Mouse (Mus musculus): ENCODE results near the gene Trcg1.
"Not testable (repeated sequence)": the region's sequence is repeated elsewhere in the genome, so short reads cannot be mapped to it uniquely, and the experiment has no call there.

Gene Trcg1

GRCm38 (mm10) chr9:57236256-57236655 lies at the start of gene Trcg1:
TSS of gene Trcg1 (plus strand) at chr9:57236556.
- in situ Hi-C loops (cut with MseI, MboI): no loop called here

DNA sequence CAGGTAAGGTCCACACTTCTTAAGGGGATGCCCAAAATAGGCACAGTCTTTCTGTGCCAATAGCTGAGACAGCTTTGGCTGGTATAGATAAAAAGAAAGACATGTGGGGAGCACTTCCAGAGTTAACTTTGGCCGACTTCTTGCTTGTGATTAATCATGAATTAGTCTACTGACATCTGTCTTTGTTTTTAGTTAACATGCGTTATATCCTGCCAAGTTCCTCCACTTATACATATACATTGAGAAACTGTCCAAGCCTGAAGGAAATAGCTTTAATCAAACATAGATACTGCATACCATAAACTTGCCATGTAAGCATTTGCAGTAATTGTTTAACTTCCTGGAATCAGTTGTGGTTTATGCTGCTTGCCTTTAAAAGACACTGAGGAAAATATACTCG lies 39.6 kb upstream of the Trcg1 start:
- in situ Hi-C loops (cut with MseI, MboI): no loop called here

DNA sequence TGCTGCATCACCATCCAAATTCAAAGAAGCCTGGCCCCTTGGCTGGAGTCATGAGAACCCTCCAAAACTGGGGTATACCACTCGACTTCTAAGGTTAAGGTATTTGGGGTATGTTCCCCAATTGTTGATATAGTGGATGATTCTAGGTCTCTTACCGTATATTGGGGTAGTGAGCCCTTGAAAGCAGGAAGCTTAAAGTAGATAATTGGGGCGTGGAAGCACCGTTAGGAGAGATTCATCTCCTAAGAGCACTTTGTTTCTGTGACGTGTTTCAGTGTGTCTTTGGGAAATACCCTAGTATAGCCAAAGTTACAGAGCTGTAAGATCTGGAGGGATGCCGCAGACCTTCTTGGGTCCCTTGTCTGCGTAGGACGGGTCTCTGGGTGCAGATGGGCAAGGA lies 38.9 kb upstream of the Trcg1 start:
- in situ Hi-C loops (cut with MseI, MboI): no loop called here

- in situ Hi-C loops (cut with MseI, MboI): no loop called here
Observed at GRCm38 (mm10) chr9:57202981-57203380, 33.4 kb upstream of the Trcg1 start.

DNA sequence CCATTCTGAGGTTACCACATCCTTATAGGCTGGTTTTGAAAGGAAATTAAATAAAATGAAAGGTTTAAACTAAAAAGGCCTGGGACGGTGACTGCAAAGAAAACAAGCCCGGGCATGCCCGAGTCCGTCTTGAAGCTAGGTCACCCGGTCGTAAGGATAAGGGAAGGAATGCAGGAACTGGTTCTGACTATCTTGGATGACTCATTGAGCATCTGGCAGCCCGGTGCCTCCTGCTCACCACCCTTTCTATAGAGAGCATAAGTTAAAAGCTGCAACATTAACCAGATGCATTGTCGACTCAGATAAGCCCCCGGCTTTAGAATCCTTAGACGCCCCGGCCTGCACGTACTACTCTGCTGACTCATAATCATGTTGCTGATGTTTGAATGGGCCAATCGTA lies 32.8 kb upstream of the Trcg1 start:
- in situ Hi-C loops (cut with MseI, MboI): not testable (repeated sequence)

GRCm38 (mm10) chr9:57206896-57207295 lies 29.5 kb upstream of the Trcg1 start:
- in situ Hi-C loops (cut with MseI, MboI): no loop called here

GRCm38 (mm10) chr9:57209316-57209715 lies 27.0 kb upstream of the Trcg1 start:
- in situ Hi-C loops (cut with MseI, MboI): no loop called here

- in situ Hi-C loops (cut with MseI, MboI): no loop called here
Observed at GRCm38 (mm10) chr9:57212448-57213222, 23.7 kb upstream of the Trcg1 start.

- in situ Hi-C loops (cut with MseI, MboI): no loop called here
Observed at GRCm38 (mm10) chr9:57214500-57214899, 21.9 kb upstream of the Trcg1 start.

DNA sequence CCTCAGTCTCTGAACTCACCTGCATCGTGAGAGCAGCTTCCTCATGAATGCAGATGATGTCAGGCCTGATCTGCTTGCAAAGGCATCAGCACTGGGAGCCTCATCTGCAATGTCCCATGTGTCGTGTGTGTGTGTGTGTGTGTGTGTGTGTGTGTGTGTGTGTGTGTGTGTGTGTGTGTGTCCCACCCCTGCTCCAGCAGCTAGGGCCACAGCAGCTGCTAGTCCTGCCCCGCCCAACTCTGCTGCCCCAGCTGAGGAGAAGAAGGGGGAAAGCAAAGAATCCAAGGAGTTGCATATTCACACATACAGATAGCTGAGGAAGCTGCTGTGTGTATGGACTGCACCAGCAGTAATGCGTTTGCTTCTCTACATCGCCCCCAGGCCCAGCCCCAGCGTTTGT lies 19.1 kb upstream of the Trcg1 start:
- in situ Hi-C loops (cut with MseI, MboI): no loop called here

- in situ Hi-C loops (cut with MseI, MboI): no loop called here
Observed at GRCm38 (mm10) chr9:57218776-57219175, 17.6 kb upstream of the Trcg1 start.

DNA sequence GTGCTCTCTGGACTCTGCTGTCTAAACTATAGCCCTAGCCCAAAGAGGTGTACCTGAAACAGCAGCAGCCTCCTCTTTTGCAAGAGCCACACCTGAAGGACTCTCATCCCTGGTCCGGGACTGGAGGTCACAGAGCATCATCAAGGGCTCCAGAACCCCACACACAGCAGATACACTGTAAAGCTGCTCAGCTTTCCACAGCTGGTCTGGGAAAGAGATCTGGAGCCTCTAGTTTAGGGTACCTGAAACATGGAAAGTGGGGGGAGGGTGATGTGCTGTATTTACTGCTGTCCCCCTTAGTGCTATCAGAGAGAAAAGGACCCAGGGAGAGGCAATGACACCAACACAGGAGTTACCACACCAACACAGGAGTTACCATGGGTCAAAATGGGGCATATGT lies 16.8 kb upstream of the Trcg1 start:
- in situ Hi-C loops (cut with MseI, MboI): no loop called here

DNA sequence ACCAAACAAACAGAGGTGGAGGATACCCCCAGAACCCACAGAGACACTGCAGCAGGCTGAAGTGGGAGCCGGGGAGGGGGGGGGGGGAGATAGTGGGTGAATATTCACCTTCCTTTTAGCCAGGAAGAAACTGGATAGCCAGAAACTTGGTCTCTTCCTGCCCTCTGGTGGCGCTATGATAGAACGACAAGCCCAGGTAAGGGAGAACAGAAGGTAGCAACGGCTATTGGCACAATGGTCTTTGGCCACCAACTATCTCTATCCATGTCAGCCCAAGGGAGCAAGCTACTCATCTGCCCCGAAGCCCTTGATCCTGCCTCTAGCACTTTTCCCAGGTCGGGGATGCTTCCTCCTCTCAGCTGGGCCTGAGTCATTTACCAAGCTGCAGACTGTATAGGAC lies 16.0 kb upstream of the Trcg1 start:
- in situ Hi-C loops (cut with MseI, MboI): no loop called here

GRCm38 (mm10) chr9:57223341-57223740 lies 13.0 kb upstream of the Trcg1 start:
- in situ Hi-C loops (cut with MseI, MboI): no loop called here

- in situ Hi-C loops (cut with MseI, MboI): no loop called here
Observed at GRCm38 (mm10) chr9:57225780-57226627, 10.4 kb upstream of the Trcg1 start.

DNA sequence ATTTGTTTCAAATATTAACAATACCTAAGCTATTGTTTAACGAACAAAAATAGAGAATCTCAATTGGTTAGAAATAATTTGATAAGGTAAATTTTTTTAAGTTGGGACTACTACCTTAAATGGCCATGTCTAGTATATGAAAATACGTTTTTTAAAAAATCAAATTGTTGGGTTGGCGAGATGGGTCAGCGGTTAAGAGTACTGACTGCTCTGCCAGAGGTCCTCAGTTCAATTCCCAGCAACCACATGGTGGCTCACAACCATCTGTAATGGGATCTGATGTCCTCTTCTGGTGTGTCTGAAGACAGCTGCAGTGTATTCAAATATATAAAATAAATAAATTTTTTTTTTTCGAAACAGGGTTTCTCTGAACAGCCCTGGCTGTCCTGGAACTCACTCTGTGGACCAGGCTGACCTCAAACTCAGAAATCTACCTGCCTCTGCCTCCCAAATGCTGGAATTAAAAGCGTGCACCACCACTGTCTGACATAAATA lies 9.7 kb upstream of the Trcg1 start:
- in situ Hi-C loops (cut with MseI, MboI): not testable (repeated sequence)

DNA sequence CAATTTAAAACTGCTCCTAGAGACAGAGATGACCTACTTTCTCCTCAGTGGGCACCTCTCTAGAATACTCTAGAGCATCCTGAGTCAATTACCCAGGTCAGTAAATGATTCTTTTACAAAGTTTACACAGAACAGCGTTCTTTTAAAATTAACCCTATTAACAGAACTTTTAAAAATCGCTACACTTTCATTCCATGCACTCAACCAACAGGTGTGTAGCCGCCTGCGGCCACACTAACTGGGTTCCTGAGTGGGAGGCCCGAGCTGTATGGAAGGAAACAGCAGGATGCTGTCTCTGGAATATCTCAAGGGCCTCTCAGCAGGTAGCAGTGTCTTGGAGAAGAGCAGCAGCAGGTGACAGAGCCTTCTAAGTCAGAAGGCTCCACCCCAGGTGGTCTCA lies 9.2 kb upstream of the Trcg1 start:
- in situ Hi-C loops (cut with MseI, MboI): no loop called here

- in situ Hi-C loops (cut with MseI, MboI): no loop called here
Observed at GRCm38 (mm10) chr9:57228186-57228585, 8.2 kb upstream of the Trcg1 start.

GRCm38 (mm10) chr9:57229726-57230125 lies 6.6 kb upstream of the Trcg1 start:
- in situ Hi-C loops (cut with MseI, MboI): no loop called here

DNA sequence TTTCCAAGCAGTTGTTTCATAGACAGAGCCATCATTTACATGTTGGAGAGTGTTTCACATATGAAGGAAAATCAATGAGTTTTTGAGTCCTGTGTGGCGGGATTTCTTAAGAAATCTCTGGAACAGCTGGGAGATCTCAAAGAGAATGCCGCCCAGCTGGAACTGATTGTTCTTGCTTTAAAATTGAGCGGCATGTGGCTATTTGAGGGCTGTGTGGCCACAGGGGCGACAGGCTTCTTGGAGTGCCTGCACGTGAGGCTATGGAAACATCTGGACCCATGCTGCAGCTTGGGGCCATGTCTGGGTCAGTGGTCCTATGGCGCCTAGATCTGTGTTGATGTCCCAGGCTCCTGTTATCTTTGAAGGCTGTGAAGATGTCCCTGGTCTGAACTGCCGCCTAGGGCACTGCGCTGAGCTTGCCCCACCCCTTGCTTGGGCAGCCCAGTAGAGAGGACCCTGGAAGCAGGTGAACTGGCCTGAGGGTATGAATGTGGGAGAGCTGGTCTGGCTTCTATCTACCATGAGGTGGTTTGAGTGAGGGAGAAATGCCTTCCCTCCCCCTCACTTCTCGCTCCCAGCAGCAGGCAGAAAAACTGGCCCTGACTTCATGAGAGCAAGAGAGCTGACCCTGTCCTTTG lies 6.1 kb upstream of the Trcg1 start:
- in situ Hi-C loops (cut with MseI, MboI): no loop called here

DNA sequence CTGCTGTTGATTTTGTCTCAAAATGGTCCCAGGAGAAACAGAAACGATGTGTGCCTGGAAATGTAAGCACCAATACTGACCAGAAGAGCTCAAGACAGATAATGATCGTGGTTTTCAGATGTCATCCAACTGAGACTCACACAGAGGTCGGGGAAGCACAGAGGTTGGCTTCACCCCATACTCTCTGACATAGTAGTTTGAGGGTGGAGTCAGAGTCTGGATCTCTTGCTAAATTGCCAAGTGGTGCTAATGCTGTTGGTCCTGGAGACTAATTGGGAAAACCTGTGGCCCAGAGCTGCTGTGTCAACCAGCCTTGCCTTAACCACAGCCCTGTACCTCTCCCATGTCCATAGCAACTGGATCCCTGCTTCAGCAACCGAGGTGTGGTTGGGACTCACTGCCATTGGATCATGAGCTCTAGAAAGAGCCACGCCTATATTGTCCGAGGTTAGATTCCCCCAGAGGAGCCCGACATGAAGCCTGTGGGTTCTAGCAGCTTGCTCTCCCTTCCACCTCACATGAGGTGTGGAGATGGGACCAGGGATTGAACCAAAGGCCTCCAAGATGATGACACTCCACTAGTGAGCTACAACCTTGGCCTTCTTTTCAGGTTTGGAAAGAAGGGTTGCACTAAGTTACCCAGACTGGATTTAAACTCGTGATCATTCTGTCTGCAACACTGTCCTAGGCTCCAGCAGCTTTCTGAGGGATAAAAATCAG lies 4.7 kb upstream of the Trcg1 start:
- in situ Hi-C loops (cut with MseI, MboI): no loop called here
